Mouse (Mus musculus): ENCODE data around the gene Nmur2. TPM values are rescaled to one million over a fixed set of nuclear protein-coding genes. Genes with fewer than 3 reads are reported as not detected.

Nmur2 gene
- polyA plus RNA-seq, 1 experiment from 2014 or later = not detected

DNA sequence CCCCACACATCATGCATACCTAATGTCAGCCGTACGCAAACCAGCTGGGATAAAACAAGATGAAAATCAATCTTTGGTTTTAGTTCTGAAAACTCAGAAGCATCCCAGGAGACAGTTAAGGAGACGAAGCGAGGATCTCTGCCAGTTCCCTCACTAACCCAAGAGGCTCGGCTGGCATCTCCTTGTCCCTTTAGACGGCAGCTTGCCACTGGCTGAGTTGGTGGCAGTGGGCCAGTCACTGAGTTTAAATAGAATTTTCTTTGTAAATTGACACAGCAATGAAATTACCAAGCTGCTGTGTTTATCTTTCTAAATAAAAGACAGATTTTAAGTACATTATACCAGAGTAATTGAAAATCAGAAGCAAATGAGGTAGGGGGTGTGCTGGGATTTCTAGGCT lies 62.7 kb downstream of the Nmur2 start:
- Histone ChIP-seq H3K9ac (ENCODE audit: low read length) (no peak overlapping the region), H3K27me3 (ENCODE audit: control insufficient read depth, insufficient read depth, low read length) (no peaks in the 10 kb centered on the region), H3K27ac (ENCODE audit: low read length) (no peak overlapping the region), H3K4me2 (ENCODE audit: low read depth, low read length) (no peak overlapping the region), H3K36me3 (ENCODE audit: control insufficient read depth, insufficient read depth) (no peaks in the 10 kb centered on the region), H3K9me3 (replicated peaks; ENCODE audit: control insufficient read depth, low read length) (no peaks in the 10 kb centered on the region), H3K4me3 (ENCODE audit: low read length) (no peak overlapping the region), H3K4me1 (ENCODE audit: control insufficient read depth, insufficient read depth, low read length) (no peaks in the 10 kb centered on the region)
- WGBS = 71% methylated on average over 6 of the region's 6 CpGs
- no peak for ATAC-seq (replicated peaks; ENCODE audit: extremely low read depth, insufficient read depth, low FRiP score)

Data from heart, embryonic 16.5 days (tissue).